Mouse (Mus musculus) hindbrain, embryonic 11.5 days (tissue): Measurements from ENCODE around the gene Gadd45gip1. TPM values are rescaled to one million over a fixed set of nuclear protein-coding genes. Genes with fewer than 3 reads are reported as not detected.

Experiments
- ATAC-seq: fragments of 200-750 bp; cut with Nextera tagmentation; 2 replicates; pipeline ENCODE4 v1.8.0; 2017; ENCODE audit warnings: mild to moderate bottlenecking, moderate TSS enrichment, moderate library complexity; ENCODE audit not compliant: low FRiP score
- DNase-seq: peaks from one replicate; pipeline ENCODE4 v3.0.0-alpha.2; 2015; ENCODE audit warnings: low spot score
- H3K27ac ChIP-seq: fragments of 300-500 bp; sonication (generic); 2 replicates; pipeline ENCODE4 v1.5.1; 2014; ENCODE audit warnings: mild to moderate bottlenecking, low read depth, low read length
- H3K27me3 ChIP-seq: fragments of 300-500 bp; sonication (generic); 2 replicates; pipeline ENCODE4 v1.6.1; 2014; ENCODE audit warnings: mild to moderate bottlenecking, low read length, moderate library complexity, mixed read lengths; ENCODE audit not compliant: control insufficient read depth, insufficient read depth
- H3K36me3 ChIP-seq: fragments of 300-500 bp; sonication (generic); 2 replicates; pipeline ENCODE4 v1.6.1; 2014; ENCODE audit warnings: mild to moderate bottlenecking, low read length, moderate library complexity, mixed read lengths; ENCODE audit not compliant: control insufficient read depth, insufficient read depth
- H3K4me1 ChIP-seq: fragments of 300-500 bp; sonication (generic); replicated peaks from 2 replicates; pipeline ENCODE4 v1.6.1; 2014; ENCODE audit warnings: low read length, mixed read lengths; ENCODE audit not compliant: control insufficient read depth, insufficient read depth
- H3K4me2 ChIP-seq: fragments of 300-500 bp; sonication (generic); replicated peaks from 2 replicates; pipeline ENCODE4 v1.6.1; 2014; ENCODE audit warnings: mild to moderate bottlenecking, low read depth, low read length
- H3K4me3 ChIP-seq: fragments of 300-500 bp; sonication (generic); 2 replicates; pipeline ENCODE4 v1.5.1; 2014; ENCODE audit warnings: low read depth, low read length
- H3K9ac ChIP-seq: fragments of 300-500 bp; sonication (generic); 2 replicates; pipeline ENCODE4 v1.6.1; 2014; ENCODE audit warnings: low read depth, low read length
- H3K9me3 ChIP-seq: fragments of 300-500 bp; sonication (generic); 2 replicates; pipeline ENCODE4 v1.6.1; 2016; ENCODE audit warnings: low read length; ENCODE audit not compliant: control insufficient read depth
- WGBS: fragments of 180-500 bp; shearing (Covaris S2); extraction: QIAGEN DNeasy Blood & Tissue Kit; methylation state at CpG from one replicate; pipeline ENCODE4 v1.1.7; 2014; 5-methylcytosine and 5-hydroxymethylcytosine counted together
- polyA plus RNA-seq: library from polyadenylated mRNA; unstranded; fragments of >200 nt; fragmentation: Nextera tagmentation; extraction: Ambion mirVana; gene quantifications from 2 replicates; pipeline ENCODE4 v1.2.1, GENCODE M21; 2014

The Gadd45gip1 gene
- polyA plus RNA-seq, 1 experiment from 2014 or later: 37.2 TPM

GRCm38 (mm10) chr8:84847684-84848435 is 16.5 kb downstream of the Gadd45gip1 start:
- H3K27me3 ChIP-seq: no peaks in the 10 kb centered on the region
- ATAC-seq (no peak), DNase-seq (no peak)
- 46% methylated on average over 6 of the region's 6 CpGs for WGBS
- peaks cover 18% of the 10 kb centered on the region for H3K36me3 ChIP-seq
- peak overlapping the region; percentile 96 for H3K4me3 ChIP-seq
- peaks cover 7% of the 10 kb centered on the region; the same call in 1 of the 2 replicates for H3K4me1 ChIP-seq
- H3K4me2 ChIP-seq: peak overlapping the region; percentile 65
- H3K9ac ChIP-seq: 0 out of 2 replicates have a peak overlapping the region, but pooled peaks have one; percentile 17
- no peaks in the 10 kb centered on the region for H3K9me3 ChIP-seq
- H3K27ac ChIP-seq: peak overlapping the region; percentile 76; the same call in 1 of the 2 replicates

- no peak overlapping the region for H3K4me2 ChIP-seq
- peaks cover 7% of the 10 kb centered on the region for H3K4me1 ChIP-seq
- no peaks in the 10 kb centered on the region for H3K9me3 ChIP-seq
- 92% methylated on average over 3 of the region's 3 CpGs for WGBS
- peak overlapping the region; percentile 92 for H3K4me3 ChIP-seq
- H3K36me3 ChIP-seq: peaks cover 5% of the 10 kb centered on the region; the same call in 1 of the 2 replicates
- ATAC-seq (peak; percentile 31), DNase-seq (no peak)
- H3K27ac ChIP-seq: no peak overlapping the region
- H3K9ac ChIP-seq: no peak overlapping the region
- no peaks in the 10 kb centered on the region for H3K27me3 ChIP-seq
Measured at GRCm38 (mm10) chr8:84856434-84856833, 25.1 kb downstream of the Gadd45gip1 start.

GRCm38 (mm10) chr8:84856864-84857441 is 25.6 kb downstream of the Gadd45gip1 start, which contains the start of gene Farsa:
TSS of gene Farsa (plus strand) at chr8:84856989.
- Histone ChIP-seq H3K9me3 (no peaks in the 10 kb centered on the region), H3K9ac (peak within 1 kb of the TSS; percentile 84), H3K4me1 (peaks cover 7% of the 10 kb centered on the region), H3K4me3 (peak within 1 kb of the TSS; percentile 92), H3K36me3 (peaks cover 5% of the 10 kb centered on the region; the same call in 1 of the 2 replicates), H3K27me3 (no peaks in the 10 kb centered on the region), H3K27ac (peak within 1 kb of the TSS; percentile 52; the same call in 1 of the 2 replicates), H3K4me2 (peak within 1 kb of the TSS; percentile 82)
- ATAC-seq: peak; percentile 89
- DNase-seq: peak; percentile 96
- under 1% methylated on average over 39 of the region's 39 CpGs for WGBS

- Histone ChIP-seq H3K27ac (no peak within 1 kb of the TSS), H3K36me3 (peaks cover 13% of the 10 kb centered on the region), H3K4me1 (peaks cover 3% of the 10 kb centered on the region; the same call in 1 of the 2 replicates), H3K4me3 (peak within 1 kb of the TSS; percentile 29), H3K9me3 (no peaks in the 10 kb centered on the region), H3K4me2 (peak within 1 kb of the TSS; percentile 51), H3K27me3 (peaks cover 4% of the 10 kb centered on the region; the same call in 1 of the 2 replicates), H3K9ac (peak within 1 kb of the TSS; percentile 34)
- DNase-seq (peak; percentile 76), ATAC-seq (peak; percentile 73)
- WGBS: 20% methylated on average over 35 of the region's 46 CpGs
Measured at GRCm38 (mm10) chr8:84871376-84872308, 40.3 kb downstream of the Gadd45gip1 start, which contains the start of gene Syce2. TSS of gene Syce2 (plus strand) at chr8:84872111.

GRCm38 (mm10) chr8:84872309-84872965 is 41.1 kb downstream of the Gadd45gip1 start:
- Histone ChIP-seq H3K36me3 (peaks cover 13% of the 10 kb centered on the region), H3K4me1 (peaks cover 3% of the 10 kb centered on the region; the same call in 1 of the 2 replicates), H3K9ac (peak overlapping the region; percentile 34), H3K27me3 (peaks cover 4% of the 10 kb centered on the region; the same call in 1 of the 2 replicates), H3K9me3 (no peaks in the 10 kb centered on the region), H3K27ac (no peak overlapping the region), H3K4me2 (peak overlapping the region; percentile 51), H3K4me3 (peak overlapping the region; percentile 29)
- WGBS: 3% methylated on average over 50 of the region's 54 CpGs
- peak; percentile 71 for ATAC-seq
- peak; percentile 51 for DNase-seq

- 76% methylated on average over 4 of the region's 4 CpGs for WGBS
Measured at GRCm38 (mm10) chr8:84873016-84873415, 41.7 kb downstream of the Gadd45gip1 start.

GRCm38 (mm10) chr8:84874339-84874738 is 43.0 kb downstream of the Gadd45gip1 start:
- Histone ChIP-seq H3K9me3 (no peaks in the 10 kb centered on the region), H3K27me3 (peaks cover 4% of the 10 kb centered on the region; the same call in 1 of the 2 replicates), H3K4me1 (peaks cover 3% of the 10 kb centered on the region; the same call in 1 of the 2 replicates), H3K9ac (no peak overlapping the region), H3K4me2 (no peak overlapping the region), H3K36me3 (no peaks in the 10 kb centered on the region), H3K4me3 (no peak overlapping the region), H3K27ac (no peak overlapping the region)
- ATAC-seq (no peak), DNase-seq (no peak)
- 97% methylated on average over 3 of the region's 3 CpGs for WGBS

More at GRCm38 (mm10) chr8:84873016-84873415, 41.7 kb downstream of the Gadd45gip1 start:
- H3K4me2 ChIP-seq: peak overlapping the region; percentile 51
- H3K9me3 ChIP-seq: no peaks in the 10 kb centered on the region
- ATAC-seq (no peak), DNase-seq (no peak)
- H3K9ac ChIP-seq: no peak overlapping the region
- H3K36me3 ChIP-seq: peaks cover 8% of the 10 kb centered on the region
- no peak overlapping the region for H3K4me3 ChIP-seq
- H3K27me3 ChIP-seq: peaks cover 4% of the 10 kb centered on the region; the same call in 1 of the 2 replicates
- H3K4me1 ChIP-seq: peaks cover 3% of the 10 kb centered on the region; the same call in 1 of the 2 replicates
- no peak overlapping the region for H3K27ac ChIP-seq
